Mouse (Mus musculus): Measurements from ENCODE around the gene Mpc1. TPM values are rescaled to one million over a fixed set of nuclear protein-coding genes. Genes with fewer than 3 reads are reported as not detected.
A peak's percentile ranks its signal among the peaks of the same experiment; 100 is the strongest.
"Not testable (repeated sequence)": the region's sequence is repeated elsewhere in the genome, so short reads cannot be mapped to it uniquely, and the experiment has no call there.

Gene Mpc1
- polyA plus RNA-seq, 1 experiment from 2014 or later = 297 TPM

- H3K36me3 ChIP-seq (ENCODE audit: control insufficient read depth, insufficient read depth) = no peaks in the 10 kb centered on the region
- no peak for TF ChIP-seq CTCF (IDR thresholded peaks at IDR 0.05; ENCODE audit: low read depth)
- no peaks in the 10 kb centered on the region for H3K4me1 ChIP-seq (replicated peaks; ENCODE audit: control insufficient read depth, insufficient read depth, low read length)
- H3K4me2 ChIP-seq (replicated peaks; ENCODE audit: low read depth) = no peak overlapping the region
- H3K9ac ChIP-seq (ENCODE audit: low read depth, low read length) = no peak overlapping the region
- ATAC-seq = no peak
- no peak overlapping the region for H3K27ac ChIP-seq (ENCODE audit: low read depth, low read length)
- WGBS = 64% methylated on average over 3 of the region's 3 CpGs
- no peak overlapping the region for H3K4me3 ChIP-seq (ENCODE audit: low read depth, low read length)
- H3K27me3 ChIP-seq (replicated peaks; ENCODE audit: control insufficient read depth, insufficient read depth, low read length) = no peaks in the 10 kb centered on the region
- no peaks in the 10 kb centered on the region for H3K9me3 ChIP-seq (ENCODE audit: control insufficient read depth)
These were observed 27.8 kb upstream of the Mpc1 start for GRCm38 (mm10) chr17:8254914-8255313.

- no peak overlapping the region for H3K27ac ChIP-seq (ENCODE audit: low read depth, low read length)
- H3K4me2 ChIP-seq (replicated peaks; ENCODE audit: low read depth) = no peak overlapping the region
- H3K9ac ChIP-seq (ENCODE audit: low read depth, low read length) = no peak overlapping the region
- ATAC-seq = no peak
- TF ChIP-seq CTCF (IDR thresholded peaks at IDR 0.05; ENCODE audit: low read depth) = no peak
- no peaks in the 10 kb centered on the region for H3K27me3 ChIP-seq (replicated peaks; ENCODE audit: control insufficient read depth, insufficient read depth, low read length)
- H3K36me3 ChIP-seq (ENCODE audit: control insufficient read depth, insufficient read depth) = no peaks in the 10 kb centered on the region
- no peaks in the 10 kb centered on the region for H3K9me3 ChIP-seq (ENCODE audit: control insufficient read depth)
- H3K4me1 ChIP-seq (replicated peaks; ENCODE audit: control insufficient read depth, insufficient read depth, low read length) = no peaks in the 10 kb centered on the region
- no peak overlapping the region for H3K4me3 ChIP-seq (ENCODE audit: low read depth, low read length)
- WGBS = 80% methylated on average over 6 of the region's 6 CpGs
These were observed 27.1 kb upstream of the Mpc1 start for GRCm38 (mm10) chr17:8255583-8255982.

GRCm38 (mm10) chr17:8256982-8257381 lies 25.7 kb upstream of the Mpc1 start:
- no peaks in the 10 kb centered on the region for H3K4me1 ChIP-seq (replicated peaks; ENCODE audit: control insufficient read depth, insufficient read depth, low read length)
- no peaks in the 10 kb centered on the region for H3K9me3 ChIP-seq (ENCODE audit: control insufficient read depth)
- no peaks in the 10 kb centered on the region for H3K36me3 ChIP-seq (ENCODE audit: control insufficient read depth, insufficient read depth)
- no peaks in the 10 kb centered on the region for H3K27me3 ChIP-seq (replicated peaks; ENCODE audit: control insufficient read depth, insufficient read depth, low read length)
- H3K4me3 ChIP-seq (ENCODE audit: low read depth, low read length) = no peak overlapping the region
- ATAC-seq = no peak
- 74% methylated on average over 8 of the region's 8 CpGs for WGBS
- H3K27ac ChIP-seq (ENCODE audit: low read depth, low read length) = no peak overlapping the region
- no peak overlapping the region for H3K9ac ChIP-seq (ENCODE audit: low read depth, low read length)
- TF ChIP-seq CTCF (IDR thresholded peaks at IDR 0.05; ENCODE audit: low read depth) = peak; percentile 50
- no peak overlapping the region for H3K4me2 ChIP-seq (replicated peaks; ENCODE audit: low read depth)

- not testable (repeated sequence) for H3K27me3 ChIP-seq (replicated peaks; ENCODE audit: control insufficient read depth, insufficient read depth, low read length); ATAC-seq; H3K9ac ChIP-seq (ENCODE audit: low read depth, low read length); H3K36me3 ChIP-seq (ENCODE audit: control insufficient read depth, insufficient read depth); H3K4me3 ChIP-seq (ENCODE audit: low read depth, low read length); H3K4me1 ChIP-seq (replicated peaks; ENCODE audit: control insufficient read depth, insufficient read depth, low read length); H3K27ac ChIP-seq (ENCODE audit: low read depth, low read length); H3K4me2 ChIP-seq (replicated peaks; ENCODE audit: low read depth); H3K9me3 ChIP-seq (ENCODE audit: control insufficient read depth)
- TF ChIP-seq CTCF (IDR thresholded peaks at IDR 0.05; ENCODE audit: low read depth) = peak; percentile 88
- WGBS = 18% methylated on average over 7 of the region's 7 CpGs
These were observed 18.1 kb upstream of the Mpc1 start for GRCm38 (mm10) chr17:8264638-8265037.

GRCm38 (mm10) chr17:8272054-8272749 lies 10.5 kb upstream of the Mpc1 start:
- H3K9me3 ChIP-seq (ENCODE audit: control insufficient read depth) = no peaks in the 10 kb centered on the region

GRCm38 (mm10) chr17:8272951-8273350 lies 9.8 kb upstream of the Mpc1 start:
- Histone ChIP-seq H3K27ac (ENCODE audit: low read depth, low read length) (no peak overlapping the region), H3K9ac (ENCODE audit: low read depth, low read length) (no peak overlapping the region), H3K36me3 (ENCODE audit: control insufficient read depth, insufficient read depth) (no peaks in the 10 kb centered on the region), H3K4me1 (replicated peaks; ENCODE audit: control insufficient read depth, insufficient read depth, low read length) (no peaks in the 10 kb centered on the region), H3K4me3 (ENCODE audit: low read depth, low read length) (no peak overlapping the region), H3K27me3 (replicated peaks; ENCODE audit: control insufficient read depth, insufficient read depth, low read length) (peaks cover 8% of the 10 kb centered on the region; the same call in 1 of the 2 replicates), H3K4me2 (replicated peaks; ENCODE audit: low read depth) (no peak overlapping the region), H3K9me3 (ENCODE audit: control insufficient read depth) (no peaks in the 10 kb centered on the region)
- no peak for ATAC-seq
- WGBS = 43% methylated on average over 6 of the region's 6 CpGs
- no peak for TF ChIP-seq CTCF (IDR thresholded peaks at IDR 0.05; ENCODE audit: low read depth)

More at GRCm38 (mm10) chr17:8272054-8272749, 10.5 kb upstream of the Mpc1 start:
- H3K4me2 ChIP-seq (replicated peaks; ENCODE audit: low read depth) = no peak overlapping the region
- ATAC-seq = no peak
- no peaks in the 10 kb centered on the region for H3K36me3 ChIP-seq (ENCODE audit: control insufficient read depth, insufficient read depth)
- no peak overlapping the region for H3K4me3 ChIP-seq (ENCODE audit: low read depth, low read length)
- TF ChIP-seq CTCF (IDR thresholded peaks at IDR 0.05; ENCODE audit: low read depth) = no peak
- peaks cover 8% of the 10 kb centered on the region; the same call in 1 of the 2 replicates for H3K27me3 ChIP-seq (replicated peaks; ENCODE audit: control insufficient read depth, insufficient read depth, low read length)
- no peak overlapping the region for H3K9ac ChIP-seq (ENCODE audit: low read depth, low read length)
- no peak overlapping the region for H3K27ac ChIP-seq (ENCODE audit: low read depth, low read length)
- H3K4me1 ChIP-seq (replicated peaks; ENCODE audit: control insufficient read depth, insufficient read depth, low read length) = no peaks in the 10 kb centered on the region
- WGBS = 39% methylated on average over 6 of the region's 6 CpGs

Measured in intestine, postnatal 0 days (tissue).